Mouse (Mus musculus): ENCODE measurements around the gene Vmn1r207-ps.
A peak's percentile ranks its signal among the peaks of the same experiment; 100 is the strongest.
"Not testable (repeated sequence)": the region's sequence is repeated elsewhere in the genome, so short reads cannot be mapped to it uniquely, and the experiment has no call there.

The Vmn1r207-ps gene

GRCm38 (mm10) chr13:22729529-22729928 is at the start of gene Vmn1r207-ps:
Gene Vmn1r207-ps, minus strand, starts transcription at chr13:22729629.
- DNase-seq, result not testable (repeated sequence)

- not testable (repeated sequence) for DNase-seq
These were observed 47.9 kb upstream of the Vmn1r207-ps start, which contains the start of gene Vmn1r208 for GRCm38 (mm10) chr13:22777300-22777699. Gene Vmn1r208, minus strand, starts transcription at chr13:22777400.

GRCm38 (mm10) chr13:22771592-22771991 is 42.2 kb upstream of the Vmn1r207-ps start:
- not testable (repeated sequence) for DNase-seq

- DNase-seq, result peak; percentile 1
These were observed 18.1 kb upstream of the Vmn1r207-ps start for GRCm38 (mm10) chr13:22747524-22747923.

- DNase-seq, result not testable (repeated sequence)
These were observed 22.5 kb downstream of the Vmn1r207-ps start for GRCm38 (mm10) chr13:22706947-22707346.

- not testable (repeated sequence) for DNase-seq
These were observed 26.5 kb downstream of the Vmn1r207-ps start for GRCm38 (mm10) chr13:22702951-22703350.
